Mouse (Mus musculus): ENCODE measurements at regions not wholly inside any gene's neighbourhood (a gene's known extent, or its start where the extent isn't known, plus 50 kb on each side); places are given as distances from the start of the nearest gene placed in this dataset.

- TF ChIP-seq CTCF (IDR thresholded peaks at IDR 0.05; ENCODE audit: extremely low read depth, insufficient read depth, low read length): no peak
- TF ChIP-seq POLR2A (IDR thresholded peaks at IDR 0.05; ENCODE audit: extremely low read depth, insufficient read depth, low read length): no peak
Measured at GRCm38 (mm10) chr1:76975077-76975945, 539.6 kb downstream of the Epha4 start.
